Mouse (Mus musculus) lung, postnatal 0 days (tissue): ENCODE measurements around the gene Tuba3a.

Experiments used
- CTCF ChIP-seq: IDR thresholded peaks from 2 replicates; pipeline ENCODE4 v1.5.1; 2016; ENCODE audit warnings: antibody characterized with exemption, mild to moderate bottlenecking
- EP300 ChIP-seq: IDR thresholded peaks from 2 replicates; pipeline ENCODE4 v1.6.1; 2016; ENCODE audit warnings: antibody characterized with exemption, mild to moderate bottlenecking, control low read depth

DNA sequence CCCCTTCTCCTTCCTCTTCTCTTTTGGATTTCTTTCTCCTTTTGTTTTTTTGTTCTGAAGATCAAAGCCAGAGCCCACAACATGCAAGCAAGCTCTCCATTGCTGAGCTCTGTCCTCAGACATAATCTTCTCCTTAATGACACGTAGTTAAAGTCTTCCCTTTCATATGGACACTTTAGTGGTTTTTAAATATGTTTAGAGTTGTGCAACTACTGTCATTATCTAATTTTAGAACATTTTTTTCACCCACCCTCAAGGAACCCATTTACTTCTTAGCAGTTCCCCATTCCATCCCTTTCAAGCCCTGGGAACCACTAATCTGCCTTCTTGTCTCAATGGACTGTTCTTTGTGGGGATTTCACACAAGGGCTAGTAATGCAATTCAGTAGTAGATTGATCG lies 48.5 kb upstream of the Tuba3a start:
- TF ChIP-seq CTCF = no peak
- TF ChIP-seq EP300 = no peak
